Mouse (Mus musculus): ENCODE measurements around the gene A2ml1. TPM values are rescaled to one million over a fixed set of nuclear protein-coding genes. Genes with fewer than 3 reads are reported as not detected.

The A2ml1 gene
- polyA plus RNA-seq (2012; rRNA removed), result 68.7 and 95.4 TPM in 2 replicates

GRCm38 (mm10) chr6:128581508-128581907 is at the start of gene A2ml1:
TSS of gene A2ml1 (minus strand) at chr6:128581608.

GRCm38 (mm10) chr6:128623433-128623832 is 42.0 kb upstream of the A2ml1 start, which contains the start of gene Klrb1a:
TSS of gene Klrb1a (minus strand) at chr6:128623533.

GRCm38 (mm10) chr6:128526601-128527000 is 54.8 kb downstream of the A2ml1 start, which contains the start of gene Pzp:
TSS of gene Pzp (minus strand) at chr6:128526720.

Other genes starting within 250 kb of the A2ml1 start
- 2.9 and 3.4 TPM in 2 replicates for gene Tulp3, start 225.8 kb downstream of the A2ml1 start, polyA plus RNA-seq (2012; rRNA removed)
- 8.4 and 9.5 TPM in 2 replicates for gene Rhno1, start 218.7 kb downstream of the A2ml1 start, polyA plus RNA-seq (2012; rRNA removed)
- 12.4 and 15.1 TPM in 2 replicates for gene Foxm1, start 218.6 kb downstream of the A2ml1 start, polyA plus RNA-seq (2012; rRNA removed)
- gene Tex52, start 206.2 kb downstream of the A2ml1 start, polyA plus RNA-seq (2012; rRNA removed), result 0.05 and 0.07 TPM in 2 replicates
- not detected in 2 replicates for gene Gm44596, start 206.1 kb downstream of the A2ml1 start, polyA plus RNA-seq (2012; rRNA removed)
- gene Nrip2, start 182.3 kb downstream of the A2ml1 start, polyA plus RNA-seq (2012; rRNA removed), result 1.4 and 2.0 TPM in 2 replicates
- 5.4 and 5.6 TPM in 2 replicates for gene Itfg2, start 156.7 kb downstream of the A2ml1 start, polyA plus RNA-seq (2012; rRNA removed)
- gene Fkbp4, start 142.9 kb downstream of the A2ml1 start, polyA plus RNA-seq (2012; rRNA removed), result 75.1 and 76.5 TPM in 2 replicates
- gene Pzp, start 54.9 kb downstream of the A2ml1 start, polyA plus RNA-seq (2012; rRNA removed), result 2,519 and 2,528 TPM in 2 replicates
- gene Klrb1a, start 41.9 kb upstream of the A2ml1 start, polyA plus RNA-seq (2012; rRNA removed), result 0.07 and 0.16 TPM in 2 replicates
- gene Clec2h, start 80.8 kb upstream of the A2ml1 start, polyA plus RNA-seq (2012; rRNA removed), result 1.1 and 1.2 TPM in 2 replicates
- gene Klrb1, start 141.5 kb upstream of the A2ml1 start, polyA plus RNA-seq (2012; rRNA removed), result 0.04 and 0.12 TPM in 2 replicates
- gene Klrb1c, start 207.6 kb upstream of the A2ml1 start, polyA plus RNA-seq (2012; rRNA removed), result 0.35 and 0.61 TPM in 2 replicates
- gene Gm44511, start 244.7 kb upstream of the A2ml1 start, polyA plus RNA-seq (2012; rRNA removed), result 0.36 TPM in 1 of 2 replicates, not detected in the other
- gene Klrb1b, start 244.7 kb upstream of the A2ml1 start, polyA plus RNA-seq (2012; rRNA removed), result 0.29 and 0.48 TPM in 2 replicates